Mouse (Mus musculus): ENCODE measurements at regions not wholly inside any gene's neighbourhood (a gene's known extent, or its start where the extent isn't known, plus 50 kb on each side); places are given as distances from the start of the nearest gene placed in this dataset.

GRCm38 (mm10) chr9:23911851-23912250 lies 185.9 kb upstream of the Npsr1 start:
- WGBS, result 85% methylated on average over 1 of the region's 1 CpGs
- no peaks in the 10 kb centered on the region for H3K9me3 ChIP-seq (ENCODE audit: low read length)
- H3K27ac ChIP-seq (ENCODE audit: low read length), result no peak overlapping the region
- no peak for ATAC-seq
- TF ChIP-seq CTCF (IDR thresholded peaks at IDR 0.05) (no peak), EP300 (IDR thresholded peaks at IDR 0.05) (no peak)
- no peak overlapping the region for H3K4me3 ChIP-seq (ENCODE audit: low read depth, low read length)
- H3K4me1 ChIP-seq (ENCODE audit: insufficient read depth, low read depth, low read length), result no peaks in the 10 kb centered on the region
- H3K36me3 ChIP-seq (ENCODE audit: insufficient read depth, low read length), result no peaks in the 10 kb centered on the region
- no peak overlapping the region for H3K4me2 ChIP-seq (replicated peaks; ENCODE audit: low read depth, low read length)
- H3K27me3 ChIP-seq (replicated peaks; ENCODE audit: insufficient read depth, low read length), result no peaks in the 10 kb centered on the region
- DNase-seq (ENCODE audit: low spot score), result no peak
- no peak overlapping the region for H3K9ac ChIP-seq (replicated peaks; ENCODE audit: low read depth)

- no peak for TF ChIP-seq EP300 (IDR thresholded peaks at IDR 0.05)
- no peak for TF ChIP-seq CTCF (IDR thresholded peaks at IDR 0.05)
- H3K9ac ChIP-seq (replicated peaks; ENCODE audit: low read depth), result no peak overlapping the region
- H3K36me3 ChIP-seq (ENCODE audit: insufficient read depth, low read length), result no peaks in the 10 kb centered on the region
- no peak overlapping the region for H3K4me3 ChIP-seq (ENCODE audit: low read depth, low read length)
- H3K27ac ChIP-seq (ENCODE audit: low read length), result no peak overlapping the region
- ATAC-seq, result no peak
- no peak overlapping the region for H3K4me2 ChIP-seq (replicated peaks; ENCODE audit: low read depth, low read length)
- WGBS, result 85% methylated on average over 5 of the region's 5 CpGs
- H3K4me1 ChIP-seq (ENCODE audit: insufficient read depth, low read depth, low read length), result no peaks in the 10 kb centered on the region
- no peaks in the 10 kb centered on the region for H3K27me3 ChIP-seq (replicated peaks; ENCODE audit: insufficient read depth, low read length)
- H3K9me3 ChIP-seq (ENCODE audit: low read length), result no peaks in the 10 kb centered on the region
- no peak for DNase-seq (ENCODE audit: low spot score)
Measured at GRCm38 (mm10) chr9:23917345-23917744, 180.5 kb upstream of the Npsr1 start.

- WGBS, result 83% methylated on average over 3 of the region's 3 CpGs
- Histone ChIP-seq H3K27me3 (replicated peaks; ENCODE audit: insufficient read depth, low read length) (no peaks in the 10 kb centered on the region), H3K27ac (ENCODE audit: low read length) (no peak overlapping the region), H3K4me2 (replicated peaks; ENCODE audit: low read depth, low read length) (no peak overlapping the region), H3K4me3 (ENCODE audit: low read depth, low read length) (no peak overlapping the region), H3K9ac (replicated peaks; ENCODE audit: low read depth) (no peak overlapping the region), H3K9me3 (ENCODE audit: low read length) (no peaks in the 10 kb centered on the region), H3K4me1 (ENCODE audit: insufficient read depth, low read depth, low read length) (no peaks in the 10 kb centered on the region), H3K36me3 (ENCODE audit: insufficient read depth, low read length) (no peaks in the 10 kb centered on the region)
- ATAC-seq (no peak), DNase-seq (ENCODE audit: low spot score) (no peak)
- TF ChIP-seq EP300 (IDR thresholded peaks at IDR 0.05) (no peak), CTCF (IDR thresholded peaks at IDR 0.05) (no peak)
Measured at GRCm38 (mm10) chr9:23919191-23919904, 178.4 kb upstream of the Npsr1 start.

GRCm38 (mm10) chr9:23932185-23932584 lies 165.6 kb upstream of the Npsr1 start:
- no peak for TF ChIP-seq CTCF (IDR thresholded peaks at IDR 0.05)
- no peak for TF ChIP-seq EP300 (IDR thresholded peaks at IDR 0.05)
- DNase-seq (ENCODE audit: low spot score), result no peak
- no peaks in the 10 kb centered on the region for H3K27me3 ChIP-seq (replicated peaks; ENCODE audit: insufficient read depth, low read length)
- no peak overlapping the region for H3K27ac ChIP-seq (ENCODE audit: low read length)
- no peak overlapping the region for H3K9ac ChIP-seq (replicated peaks; ENCODE audit: low read depth)
- ATAC-seq, result no peak
- H3K4me3 ChIP-seq (ENCODE audit: low read depth, low read length), result no peak overlapping the region
- H3K4me1 ChIP-seq (ENCODE audit: insufficient read depth, low read depth, low read length), result no peaks in the 10 kb centered on the region
- no peak overlapping the region for H3K4me2 ChIP-seq (replicated peaks; ENCODE audit: low read depth, low read length)
- H3K9me3 ChIP-seq (ENCODE audit: low read length), result no peaks in the 10 kb centered on the region
- no peaks in the 10 kb centered on the region for H3K36me3 ChIP-seq (ENCODE audit: insufficient read depth, low read length)

GRCm38 (mm10) chr9:23934282-23934681 lies 163.5 kb upstream of the Npsr1 start:
- no peak overlapping the region for H3K4me3 ChIP-seq (ENCODE audit: low read depth, low read length)
- no peak for ATAC-seq

GRCm38 (mm10) chr9:23952543-23952942 lies 145.3 kb upstream of the Npsr1 start:
- WGBS, result 93% methylated on average over 2 of the region's 2 CpGs

More at GRCm38 (mm10) chr9:23934282-23934681, 163.5 kb upstream of the Npsr1 start:
- Histone ChIP-seq H3K4me2 (replicated peaks; ENCODE audit: low read depth, low read length) (no peak overlapping the region), H3K9ac (replicated peaks; ENCODE audit: low read depth) (no peak overlapping the region), H3K4me1 (ENCODE audit: insufficient read depth, low read depth, low read length) (no peaks in the 10 kb centered on the region), H3K27ac (ENCODE audit: low read length) (no peak overlapping the region), H3K36me3 (ENCODE audit: insufficient read depth, low read length) (no peaks in the 10 kb centered on the region), H3K27me3 (replicated peaks; ENCODE audit: insufficient read depth, low read length) (no peaks in the 10 kb centered on the region), H3K9me3 (ENCODE audit: low read length) (no peaks in the 10 kb centered on the region)
- 71% methylated on average over 3 of the region's 3 CpGs for WGBS
- TF ChIP-seq CTCF (IDR thresholded peaks at IDR 0.05) (no peak), EP300 (IDR thresholded peaks at IDR 0.05) (no peak)
- DNase-seq (ENCODE audit: low spot score), result no peak

GRCm38 (mm10) chr9:23956593-23956992 lies 141.2 kb upstream of the Npsr1 start:
- Histone ChIP-seq H3K4me1 (ENCODE audit: insufficient read depth, low read depth, low read length) (no peaks in the 10 kb centered on the region), H3K9me3 (ENCODE audit: low read length) (no peaks in the 10 kb centered on the region), H3K36me3 (ENCODE audit: insufficient read depth, low read length) (no peaks in the 10 kb centered on the region), H3K27ac (ENCODE audit: low read length) (no peak overlapping the region), H3K27me3 (replicated peaks; ENCODE audit: insufficient read depth, low read length) (no peaks in the 10 kb centered on the region), H3K9ac (replicated peaks; ENCODE audit: low read depth) (no peak overlapping the region), H3K4me2 (replicated peaks; ENCODE audit: low read depth, low read length) (no peak overlapping the region), H3K4me3 (ENCODE audit: low read depth, low read length) (no peak overlapping the region)
- peak; percentile 40 for DNase-seq (ENCODE audit: low spot score)
- TF ChIP-seq CTCF (IDR thresholded peaks at IDR 0.05) (no peak), EP300 (IDR thresholded peaks at IDR 0.05) (no peak)
- ATAC-seq, result no peak

More at GRCm38 (mm10) chr9:23952543-23952942, 145.3 kb upstream of the Npsr1 start:
- Histone ChIP-seq H3K4me3 (ENCODE audit: low read depth, low read length) (no peak overlapping the region), H3K27ac (ENCODE audit: low read length) (no peak overlapping the region), H3K27me3 (replicated peaks; ENCODE audit: insufficient read depth, low read length) (no peaks in the 10 kb centered on the region), H3K36me3 (ENCODE audit: insufficient read depth, low read length) (no peaks in the 10 kb centered on the region), H3K4me1 (ENCODE audit: insufficient read depth, low read depth, low read length) (no peaks in the 10 kb centered on the region), H3K9ac (replicated peaks; ENCODE audit: low read depth) (no peak overlapping the region), H3K9me3 (ENCODE audit: low read length) (no peaks in the 10 kb centered on the region), H3K4me2 (replicated peaks; ENCODE audit: low read depth, low read length) (no peak overlapping the region)
- no peak for TF ChIP-seq CTCF (IDR thresholded peaks at IDR 0.05)
- TF ChIP-seq EP300 (IDR thresholded peaks at IDR 0.05), result no peak
- DNase-seq (ENCODE audit: low spot score) (no peak), ATAC-seq (no peak)

Measured in lung, postnatal 0 days (tissue).